Mouse (Mus musculus) ES-Bruce4 (cell line): Measurements from ENCODE around the gene Trmt61a.
"Not testable (repeated sequence)": the region's sequence is repeated elsewhere in the genome, so short reads cannot be mapped to it uniquely, and the experiment has no call there.

ENCODE experiments used
- CTCF ChIP-seq: IDR thresholded peaks from one replicate; pipeline ENCODE4 v1.8.1; 2011; ENCODE audit warnings: low read depth, low read length
- POLR2A ChIP-seq: IDR thresholded peaks from one replicate; pipeline ENCODE4 v1.8.1; 2011; ENCODE audit warnings: low read length; ENCODE audit not compliant: insufficient read depth

GRCm38 (mm10) chr12:111661554-111661953 lies 16.4 kb upstream of the Trmt61a start:
- TF ChIP-seq CTCF, POLR2A: not testable (repeated sequence)
